Mouse (Mus musculus) E14TG2a.4 (cell line): Measurements from ENCODE around the gene Ppp1r36.

Source experiments
- CTCF ChIP-seq: conservative IDR thresholded peaks from 2 replicates; pipeline ENCODE4 v1.5.1; 2014; ENCODE audit warnings: low read length
- NANOG ChIP-seq: IDR thresholded peaks from 2 replicates; pipeline ENCODE4 v1.6.1; 2014; ENCODE audit warnings: borderline replicate concordance, low read length, mixed read lengths

DNA sequence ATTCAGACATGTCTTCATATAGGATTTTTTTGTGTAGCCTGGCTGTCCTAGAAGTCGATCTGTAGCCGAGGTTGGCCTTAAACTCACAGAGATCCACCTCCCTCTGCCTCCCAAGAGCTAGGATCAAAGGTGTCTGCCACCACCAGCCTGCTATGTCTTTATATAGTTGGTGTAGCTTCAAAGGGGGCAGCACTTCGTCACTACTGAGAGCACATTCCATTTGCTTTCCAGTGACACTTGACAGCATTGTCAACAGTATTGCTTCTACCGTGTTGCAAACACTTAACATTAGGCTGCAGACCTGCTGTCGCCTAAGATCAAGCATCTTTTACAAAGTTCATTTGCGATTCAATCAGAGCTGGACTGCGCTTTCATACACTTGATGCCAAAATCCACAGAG is 16.8 kb downstream of the Ppp1r36 start:
- no peak for TF ChIP-seq CTCF
- no peak for TF ChIP-seq NANOG
